Mouse (Mus musculus): Measurements from ENCODE around the gene Ddit4l.
"Not testable (repeated sequence)": the region's sequence is repeated elsewhere in the genome, so short reads cannot be mapped to it uniquely, and the experiment has no call there.

The Ddit4l gene

DNA sequence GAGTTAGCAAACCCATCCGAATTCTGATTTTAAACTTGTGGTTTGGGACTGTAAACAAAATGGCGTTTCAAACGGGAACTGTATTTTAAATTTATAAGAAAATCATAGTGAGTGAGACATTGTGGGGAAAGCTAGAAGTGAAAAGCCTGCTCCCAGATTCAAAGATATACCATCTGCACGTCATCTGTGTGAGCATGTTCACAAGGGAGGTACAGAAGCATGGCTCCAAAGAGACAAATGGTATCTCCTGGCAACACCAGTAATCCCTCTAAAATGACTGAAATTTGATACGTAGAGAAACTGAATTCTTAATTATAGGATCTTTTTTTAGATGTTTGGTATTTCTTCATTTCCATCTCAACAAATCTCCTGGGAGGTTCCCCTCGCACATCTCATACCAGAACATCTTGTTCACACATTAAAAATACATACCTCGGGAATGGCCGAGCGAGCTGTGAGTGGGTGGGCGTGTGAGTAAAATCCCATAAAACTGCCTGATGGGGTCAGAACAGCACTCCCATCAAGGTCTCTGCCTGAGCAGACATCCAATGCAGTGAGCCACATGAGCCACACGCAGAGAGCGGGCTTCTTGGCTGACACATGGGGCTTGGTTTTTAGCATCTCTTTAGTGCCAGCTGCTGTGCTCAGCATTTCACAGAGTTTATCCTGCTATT lies 26.2 kb downstream of the Ddit4l start:
- no peak for DNase-seq (ENCODE audit: low read depth, low spot score)

DNA sequence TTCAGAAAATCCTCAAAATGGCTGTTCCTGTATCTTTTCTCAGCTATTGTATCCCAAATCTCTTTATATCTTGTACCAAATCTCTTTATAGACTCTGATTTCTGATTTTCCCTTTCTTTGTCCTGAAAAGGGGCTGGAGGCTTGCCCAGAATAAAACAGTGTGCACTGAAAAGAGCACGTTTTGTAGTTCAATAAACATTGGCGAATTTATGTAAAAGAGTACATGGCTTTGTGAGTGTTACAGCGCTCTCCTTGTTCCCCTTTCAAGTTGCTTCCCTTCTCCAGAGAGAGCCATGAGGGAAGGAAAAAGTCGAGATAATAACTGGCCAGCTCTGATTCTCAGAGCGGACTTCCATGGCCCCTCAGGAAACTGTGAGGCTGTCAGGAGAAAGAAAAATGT lies 27.7 kb downstream of the Ddit4l start:
- no peak for DNase-seq (ENCODE audit: low read depth, low spot score)

DNA sequence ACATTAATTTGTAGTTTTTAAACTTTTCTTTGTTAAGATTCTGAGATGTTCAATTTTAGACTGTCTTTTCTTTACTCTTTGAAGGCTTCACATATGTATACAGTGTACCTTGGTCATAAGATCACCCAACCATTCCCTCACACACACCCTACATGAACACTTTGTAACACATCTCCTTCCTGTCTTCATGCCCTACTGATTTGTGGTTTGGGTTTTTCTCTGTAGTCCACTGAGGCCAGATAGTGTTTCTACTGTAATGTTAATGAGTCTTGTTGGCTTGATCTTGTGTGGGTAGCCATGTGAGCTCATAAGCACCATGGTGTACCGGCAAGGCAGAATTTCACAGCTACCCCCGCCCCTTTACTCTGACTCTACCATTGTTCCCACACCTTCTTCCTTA lies 31.4 kb downstream of the Ddit4l start:
- DNase-seq (ENCODE audit: low read depth, low spot score): no peak

DNA sequence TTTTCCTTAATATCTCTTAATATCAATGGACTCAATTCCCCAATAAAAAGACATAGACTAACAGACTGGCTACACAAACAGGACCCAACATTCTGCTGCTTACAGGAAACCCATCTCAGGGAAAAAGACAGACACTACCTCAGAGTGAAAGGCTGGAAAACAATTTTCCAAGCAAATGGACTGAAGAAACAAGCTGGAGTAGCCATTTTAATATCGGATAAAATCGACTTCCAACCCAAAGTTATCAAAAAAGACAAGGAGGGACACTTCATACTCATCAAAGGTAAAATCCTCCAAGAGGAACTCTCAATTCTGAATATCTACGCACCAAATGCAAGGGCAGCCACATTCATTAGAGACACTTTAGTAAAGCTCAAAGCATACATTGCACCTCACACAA lies 49.8 kb downstream of the Ddit4l start, which contains the start of gene Gm21962:
Gene Gm21962 (plus strand): TSS at position 301 of the 400 bp plus-strand sequence.
- DNase-seq (ENCODE audit: low read depth, low spot score): not testable (repeated sequence)
